Mouse (Mus musculus): ENCODE data around the gene Pcbp4.

DNA sequence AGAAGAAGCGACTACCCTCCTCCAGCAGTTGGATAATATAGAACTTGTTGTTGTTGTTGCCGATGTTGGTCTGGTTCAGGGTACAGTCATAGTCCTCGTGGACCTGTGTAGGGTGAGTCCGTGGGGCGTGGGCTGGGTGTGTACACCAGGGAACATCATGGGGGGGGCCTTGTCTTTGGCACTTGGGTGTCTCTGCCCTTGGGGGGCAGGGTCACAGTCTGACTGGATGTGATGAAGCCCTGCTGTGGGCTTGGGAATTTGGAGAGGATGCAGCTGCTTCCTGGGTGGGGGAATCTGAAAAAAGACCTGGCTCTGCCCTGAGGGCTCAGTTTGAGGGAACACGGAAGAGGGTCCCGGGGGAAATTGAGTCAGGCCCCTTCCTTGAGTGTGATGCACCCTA, 22.0 kb downstream of the Pcbp4 start:
- TF ChIP-seq GATA1 (IDR thresholded peaks at IDR 0.05; ENCODE audit: borderline replicate concordance, low read length): no peak
- no peak for TF ChIP-seq FLI1 (IDR thresholded peaks at IDR 0.05; ENCODE audit: low read length)

Data from megakaryocyte, embryonic 14.5 days (primary cell).